Mouse (Mus musculus) midbrain, embryonic 10.5 days (tissue): ENCODE measurements at regions not wholly inside any gene's neighbourhood (a gene's known extent, or its start where the extent isn't known, plus 50 kb on each side); places are given as distances from the start of the nearest gene placed in this dataset.
"Not testable (repeated sequence)": the region's sequence is repeated elsewhere in the genome, so short reads cannot be mapped to it uniquely, and the experiment has no call there.

Experiments used
- DNase-seq: peaks from one replicate; pipeline ENCODE4 v3.0.0-alpha.2; 2017; ENCODE audit warnings: low spot score
- H3K27ac ChIP-seq: fragments of 300-500 bp; sonication (generic); replicated peaks from 2 replicates; pipeline ENCODE4 v1.5.1; 2016; ENCODE audit warnings: mild to moderate bottlenecking
- H3K27me3 ChIP-seq: fragments of 300-500 bp; sonication (generic); 2 replicates; pipeline ENCODE4 v1.6.1; 2016; ENCODE audit warnings: low read depth, mild to moderate bottlenecking; ENCODE audit not compliant: poor library complexity, severe bottlenecking
- H3K36me3 ChIP-seq: fragments of 300-500 bp; sonication (generic); 2 replicates; pipeline ENCODE4 v1.6.1; 2016; ENCODE audit warnings: mild to moderate bottlenecking, moderate library complexity
- H3K4me1 ChIP-seq: fragments of 300-500 bp; sonication (generic); 2 replicates; pipeline ENCODE4 v1.6.1; 2016
- H3K4me3 ChIP-seq: fragments of 300-500 bp; sonication (generic); 2 replicates; pipeline ENCODE4 v1.5.1; 2016; ENCODE audit warnings: mild to moderate bottlenecking, moderate library complexity
- H3K9me3 ChIP-seq: fragments of 300-500 bp; sonication (generic); replicated peaks from 2 replicates; pipeline ENCODE4 v1.6.1; 2016; ENCODE audit warnings: mild to moderate bottlenecking
- WGBS: fragments of 180-500 bp; shearing (Covaris S2); methylation state at CpG from one replicate; pipeline ENCODE4 v1.1.7; 2016; 5-methylcytosine and 5-hydroxymethylcytosine counted together

DNA sequence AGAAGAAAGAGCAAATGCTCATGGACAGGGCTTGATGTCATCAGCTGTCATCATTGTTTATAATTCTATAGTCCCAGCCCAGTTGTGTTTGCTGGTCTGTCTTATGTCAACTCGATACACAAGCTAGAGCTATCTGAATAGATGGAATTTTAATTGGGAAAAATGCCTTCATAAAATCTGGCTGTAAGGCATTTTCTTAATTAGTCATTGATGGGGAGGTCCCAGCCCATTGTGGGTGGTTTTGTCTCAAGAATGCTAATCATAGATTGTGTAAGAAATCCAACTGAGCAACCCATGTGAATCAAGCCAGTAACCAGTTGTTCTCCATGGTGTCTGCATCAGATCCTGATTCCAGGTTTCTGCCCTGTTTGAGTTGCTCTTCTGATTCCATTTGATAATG lies 400.1 kb downstream of the Gm11232 start:
- 90% methylated on average over 1 of the region's 1 CpGs for WGBS
- H3K27me3 ChIP-seq, result no peaks in the 10 kb centered on the region

DNA sequence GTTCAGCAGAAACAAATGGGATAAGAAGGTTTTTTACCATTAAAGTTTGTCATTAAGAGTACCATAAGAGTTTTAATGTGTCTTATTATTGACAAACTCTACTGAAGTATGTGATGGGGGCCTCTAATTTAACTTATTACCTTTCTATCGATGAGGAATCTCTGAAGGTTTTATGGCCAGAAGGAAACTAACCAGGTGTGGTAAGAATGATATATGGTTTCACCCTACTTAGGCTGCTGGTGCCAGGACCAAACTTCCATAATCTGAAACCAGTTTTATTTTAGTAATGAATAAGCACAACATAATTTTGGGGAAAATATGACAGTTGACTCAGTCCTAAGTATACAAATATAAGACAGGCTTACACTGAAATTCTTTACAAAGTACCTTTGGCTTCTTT lies 401.1 kb downstream of the Gm11232 start:
- no peaks in the 10 kb centered on the region for H3K36me3 ChIP-seq
- WGBS, result 88% methylated on average over 1 of the region's 1 CpGs
- H3K9me3 ChIP-seq, result no peaks in the 10 kb centered on the region
- no peak overlapping the region for H3K27ac ChIP-seq
- no peaks in the 10 kb centered on the region for H3K27me3 ChIP-seq
- H3K4me3 ChIP-seq, result no peak overlapping the region
- no peak for DNase-seq
- no peaks in the 10 kb centered on the region for H3K4me1 ChIP-seq

More for the DNA sequence above, 400.1 kb downstream of the Gm11232 start:
- no peaks in the 10 kb centered on the region for H3K4me1 ChIP-seq
- H3K9me3 ChIP-seq, result no peaks in the 10 kb centered on the region
- H3K27ac ChIP-seq, result no peak overlapping the region
- no peak overlapping the region for H3K4me3 ChIP-seq
- no peaks in the 10 kb centered on the region for H3K36me3 ChIP-seq
- DNase-seq, result no peak

DNA sequence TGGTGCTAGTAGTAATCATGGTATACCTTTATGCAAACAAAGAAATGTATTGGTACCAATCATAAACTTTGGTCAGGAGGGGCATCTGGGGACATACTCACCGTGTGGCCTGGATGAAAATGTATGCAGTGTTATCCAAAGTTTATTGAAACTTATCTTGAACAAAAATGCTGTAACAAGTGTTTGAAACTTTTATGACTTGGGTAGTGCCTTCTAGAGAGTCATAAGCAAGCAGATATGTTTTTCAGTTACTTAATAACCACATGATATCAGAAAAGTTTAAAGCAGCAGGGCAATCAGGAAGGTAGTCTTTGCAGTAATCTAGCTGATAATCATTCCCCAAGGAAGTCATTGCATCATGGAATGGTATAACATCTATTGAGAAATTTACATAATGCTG lies 401.5 kb downstream of the Gm11232 start:
- H3K27me3 ChIP-seq, result no peaks in the 10 kb centered on the region
- no peaks in the 10 kb centered on the region for H3K9me3 ChIP-seq
- no peak overlapping the region for H3K4me3 ChIP-seq
- H3K27ac ChIP-seq, result no peak overlapping the region
- DNase-seq, result no peak
- H3K36me3 ChIP-seq, result no peaks in the 10 kb centered on the region
- H3K4me1 ChIP-seq, result no peaks in the 10 kb centered on the region
- WGBS, result 82% methylated on average over 1 of the region's 1 CpGs

DNA sequence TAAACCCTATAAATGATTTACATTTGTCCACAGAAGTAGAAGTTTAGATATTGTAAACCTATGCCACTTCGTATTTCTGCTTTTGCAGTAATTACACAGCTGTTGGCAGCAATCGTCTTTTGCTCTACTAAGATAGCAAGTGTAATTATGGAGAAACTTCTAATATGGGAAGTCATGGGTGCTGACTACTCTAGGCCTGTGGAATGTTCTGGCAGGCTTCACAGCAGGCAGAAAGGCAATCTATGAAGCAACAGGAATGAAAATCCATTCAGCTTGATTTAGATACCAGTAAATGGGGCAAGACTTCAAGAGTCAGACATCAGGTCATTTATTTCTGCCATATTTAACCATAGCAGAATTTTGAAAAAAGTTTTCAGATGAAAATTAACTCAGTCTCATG lies 405.9 kb downstream of the Gm11232 start:
- Histone ChIP-seq H3K9me3 (no peaks in the 10 kb centered on the region), H3K27me3 (no peaks in the 10 kb centered on the region), H3K27ac (no peak overlapping the region), H3K36me3 (no peaks in the 10 kb centered on the region), H3K4me3 (no peak overlapping the region), H3K4me1 (no peaks in the 10 kb centered on the region)
- no peak for DNase-seq
- 94% methylated on average over 2 of the region's 2 CpGs for WGBS

DNA sequence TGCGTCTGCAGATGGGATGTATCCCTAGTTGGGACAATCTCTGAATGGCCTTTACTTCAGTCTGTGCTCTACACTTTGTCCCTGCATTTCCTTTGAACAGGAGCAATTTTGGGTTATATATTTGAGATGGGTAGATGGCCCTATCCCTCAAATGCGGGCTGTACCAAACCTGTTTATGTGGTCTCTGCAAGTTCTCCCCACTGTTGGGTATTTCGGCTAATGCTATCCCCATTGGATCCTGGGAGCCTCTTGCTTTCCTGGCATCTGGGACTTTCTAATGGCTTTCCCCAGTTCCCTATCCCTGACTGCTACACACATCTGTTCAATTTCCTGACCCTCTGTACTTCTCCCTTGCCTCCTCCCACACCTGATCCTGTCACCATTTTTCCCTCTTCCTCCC lies 414.7 kb downstream of the Gm11232 start:
- no peak overlapping the region for H3K4me3 ChIP-seq
- DNase-seq, result no peak
- WGBS, result 87% methylated on average over 3 of the region's 3 CpGs

DNA sequence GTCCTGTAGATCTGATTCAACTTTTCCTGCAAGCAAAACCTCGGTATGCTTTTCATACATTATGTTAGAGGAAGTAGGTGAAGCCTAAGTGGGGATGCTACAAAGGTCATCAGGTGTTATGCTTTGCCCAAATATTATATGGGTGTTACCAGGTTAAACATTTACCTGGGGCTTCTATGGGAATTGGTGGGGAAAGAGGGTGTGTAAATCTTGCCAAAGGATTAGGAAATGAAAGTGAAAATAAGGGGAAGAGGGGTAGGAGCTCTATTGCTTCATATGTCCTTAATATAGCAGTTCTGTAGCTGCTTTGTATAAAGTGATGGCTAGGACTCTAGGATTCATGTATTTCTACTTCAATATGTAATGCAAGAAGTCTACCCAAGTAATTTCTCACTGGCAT lies 419.2 kb downstream of the Gm11232 start:
- 82% methylated on average over 1 of the region's 1 CpGs for WGBS
- Histone ChIP-seq H3K4me1 (no peaks in the 10 kb centered on the region), H3K27ac (no peak overlapping the region), H3K9me3 (no peaks in the 10 kb centered on the region), H3K4me3 (no peak overlapping the region), H3K27me3 (no peaks in the 10 kb centered on the region), H3K36me3 (no peaks in the 10 kb centered on the region)
- no peak for DNase-seq

More for the DNA sequence above, 414.7 kb downstream of the Gm11232 start:
- H3K27ac ChIP-seq, result no peak overlapping the region
- H3K4me1 ChIP-seq, result no peaks in the 10 kb centered on the region
- H3K9me3 ChIP-seq, result no peaks in the 10 kb centered on the region
- H3K36me3 ChIP-seq, result no peaks in the 10 kb centered on the region
- H3K27me3 ChIP-seq, result no peaks in the 10 kb centered on the region

DNA sequence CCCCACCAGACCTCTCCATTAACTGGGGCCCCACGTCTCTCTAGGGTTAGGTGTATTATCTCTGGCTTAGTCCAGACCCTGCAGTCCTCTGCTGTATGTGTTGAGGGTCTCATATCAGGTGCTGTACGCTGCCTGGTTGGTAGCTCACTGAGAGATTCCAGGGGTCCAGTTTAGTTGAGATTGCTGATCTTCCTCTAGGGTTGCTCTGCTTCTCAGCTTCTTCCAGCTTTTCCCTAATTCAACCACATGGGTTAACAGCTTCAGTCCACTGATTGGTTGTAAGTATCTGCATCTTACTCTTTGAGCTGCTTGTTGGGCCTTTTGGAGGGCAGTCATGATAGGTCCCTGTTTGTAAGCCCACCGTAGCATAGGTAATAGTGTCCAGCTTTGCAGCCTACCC lies 425.1 kb downstream of the Gm11232 start:
- H3K27me3 ChIP-seq, result no peaks in the 10 kb centered on the region
- no peak overlapping the region for H3K27ac ChIP-seq
- no peaks in the 10 kb centered on the region for H3K36me3 ChIP-seq
- DNase-seq, result no peak
- H3K4me1 ChIP-seq, result no peaks in the 10 kb centered on the region
- H3K9me3 ChIP-seq, result no peaks in the 10 kb centered on the region
- no peak overlapping the region for H3K4me3 ChIP-seq
- 88% methylated on average over 3 of the region's 3 CpGs for WGBS

DNA sequence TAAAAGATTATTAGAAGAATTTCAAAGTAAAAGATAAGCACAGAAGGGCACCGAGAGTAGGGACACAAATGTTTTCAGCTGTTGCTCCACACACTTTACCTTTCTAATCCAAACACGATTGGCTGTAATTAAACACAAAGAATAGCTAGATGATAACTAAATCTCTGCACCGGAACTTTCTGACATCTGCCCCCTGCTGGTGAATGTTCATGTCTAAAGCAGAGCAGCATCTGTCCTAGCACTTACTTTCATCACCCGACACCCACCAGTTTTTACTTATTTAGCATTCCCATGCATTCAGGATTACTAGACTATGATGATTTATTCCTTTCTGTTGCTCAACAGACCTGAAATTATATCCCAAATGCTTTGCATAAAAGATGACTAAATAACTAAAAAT lies 425.7 kb downstream of the Gm11232 start:
- WGBS, result 83% methylated on average over 4 of the region's 4 CpGs
- H3K36me3 ChIP-seq, result no peaks in the 10 kb centered on the region

DNA sequence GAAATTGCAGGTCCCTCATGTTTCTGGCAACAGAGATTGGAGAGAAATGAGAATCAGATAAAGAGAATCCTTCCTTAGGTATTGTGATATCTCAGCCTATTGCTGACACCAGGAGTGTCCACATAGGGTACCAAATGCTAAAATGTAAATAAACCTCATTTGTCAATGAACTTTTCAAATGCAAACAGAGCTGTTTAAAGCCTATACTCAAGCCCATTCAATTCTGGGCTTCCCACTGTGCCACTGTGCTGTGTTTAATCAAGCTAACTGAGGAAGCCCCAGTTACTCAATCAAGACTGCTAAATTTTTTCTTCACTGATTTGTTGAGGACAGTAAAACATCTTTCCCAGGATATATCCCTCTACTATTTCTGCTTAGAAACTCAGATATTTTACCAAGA lies 441.2 kb downstream of the Gm11232 start:
- Histone ChIP-seq H3K27ac (no peak overlapping the region), H3K4me3 (no peak overlapping the region), H3K36me3 (no peaks in the 10 kb centered on the region), H3K4me1 (peaks cover 5% of the 10 kb centered on the region; the same call in 1 of the 2 replicates), H3K27me3 (no peaks in the 10 kb centered on the region), H3K9me3 (no peaks in the 10 kb centered on the region)
- no peak for DNase-seq

More for the DNA sequence above, 425.7 kb downstream of the Gm11232 start:
- Histone ChIP-seq H3K27ac (no peak overlapping the region), H3K4me3 (no peak overlapping the region), H3K4me1 (no peaks in the 10 kb centered on the region), H3K9me3 (no peaks in the 10 kb centered on the region), H3K27me3 (no peaks in the 10 kb centered on the region)
- no peak for DNase-seq

DNA sequence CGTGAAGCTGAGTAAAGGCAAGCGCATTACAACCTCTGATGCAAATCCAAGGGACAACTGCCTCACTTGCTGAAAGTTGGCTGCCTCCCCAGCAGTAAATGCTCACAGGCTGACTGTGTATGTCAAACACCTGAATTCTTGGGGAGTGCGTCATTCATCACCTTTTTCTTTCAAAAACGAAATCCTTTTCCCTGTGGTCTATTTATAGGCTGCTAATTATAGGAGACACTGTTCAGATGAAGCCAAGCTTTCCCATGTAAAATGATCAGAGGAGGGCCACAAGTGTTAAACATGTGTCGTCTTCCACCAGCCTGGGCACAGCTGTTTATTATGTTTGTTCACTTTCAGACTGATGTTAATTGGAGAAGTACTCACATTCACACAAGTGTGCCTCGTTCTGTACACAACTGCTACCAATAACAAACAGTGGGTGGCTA lies 450.6 kb downstream of the Gm11232 start:
- Histone ChIP-seq H3K36me3 (no peaks in the 10 kb centered on the region), H3K4me3 (no peak overlapping the region), H3K27me3 (no peaks in the 10 kb centered on the region), H3K4me1 (no peaks in the 10 kb centered on the region), H3K27ac (no peak overlapping the region), H3K9me3 (no peaks in the 10 kb centered on the region)
- WGBS, result 84% methylated on average over 6 of the region's 6 CpGs
- no peak for DNase-seq

DNA sequence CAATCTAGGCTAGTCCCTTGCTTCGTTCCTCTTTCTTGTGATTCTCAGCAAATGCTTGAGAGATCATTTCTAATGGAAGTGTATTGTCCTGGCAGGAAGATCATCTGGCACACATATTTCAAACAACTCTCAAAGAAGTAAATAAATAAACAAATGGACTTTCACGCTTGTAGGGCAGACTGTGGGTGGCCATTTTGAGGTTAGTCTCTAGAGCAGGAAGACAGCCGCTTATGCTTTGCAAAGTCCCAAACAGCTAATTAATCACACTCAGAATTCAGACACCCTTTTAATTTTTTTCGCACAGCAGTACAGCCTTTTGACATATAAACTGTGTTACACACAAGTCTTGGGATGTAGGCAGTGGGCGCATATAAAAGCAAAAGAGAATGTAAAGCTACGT lies 451.1 kb downstream of the Gm11232 start:
- 88% methylated on average over 6 of the region's 6 CpGs for WGBS
- H3K27me3 ChIP-seq, result no peaks in the 10 kb centered on the region
- no peak overlapping the region for H3K27ac ChIP-seq
- H3K4me1 ChIP-seq, result no peaks in the 10 kb centered on the region
- H3K9me3 ChIP-seq, result no peaks in the 10 kb centered on the region
- H3K36me3 ChIP-seq, result no peaks in the 10 kb centered on the region
- no peak overlapping the region for H3K4me3 ChIP-seq
- no peak for DNase-seq

DNA sequence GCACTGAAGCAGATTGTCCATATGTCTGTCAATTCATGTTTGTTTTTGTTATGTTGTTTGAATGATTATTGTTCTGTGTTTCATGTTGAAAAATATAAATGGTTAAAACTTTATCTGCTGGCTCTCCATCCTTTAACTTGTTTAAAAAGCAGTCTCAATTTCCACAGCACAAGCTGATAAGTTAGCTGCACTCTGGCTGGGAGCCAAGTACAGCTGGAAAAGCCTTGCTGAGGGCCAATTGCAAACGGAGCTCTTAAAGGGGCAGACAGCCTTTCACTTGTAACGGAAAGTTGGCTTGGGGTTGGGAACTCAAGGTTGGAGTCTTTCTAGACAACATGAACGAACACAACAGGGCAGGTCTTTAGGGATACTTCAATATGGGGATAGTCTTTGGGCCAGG lies 462.0 kb downstream of the Gm11232 start:
- WGBS, result 80% methylated on average over 3 of the region's 3 CpGs
- not testable (repeated sequence) for H3K27ac ChIP-seq, H3K4me3 ChIP-seq

DNA sequence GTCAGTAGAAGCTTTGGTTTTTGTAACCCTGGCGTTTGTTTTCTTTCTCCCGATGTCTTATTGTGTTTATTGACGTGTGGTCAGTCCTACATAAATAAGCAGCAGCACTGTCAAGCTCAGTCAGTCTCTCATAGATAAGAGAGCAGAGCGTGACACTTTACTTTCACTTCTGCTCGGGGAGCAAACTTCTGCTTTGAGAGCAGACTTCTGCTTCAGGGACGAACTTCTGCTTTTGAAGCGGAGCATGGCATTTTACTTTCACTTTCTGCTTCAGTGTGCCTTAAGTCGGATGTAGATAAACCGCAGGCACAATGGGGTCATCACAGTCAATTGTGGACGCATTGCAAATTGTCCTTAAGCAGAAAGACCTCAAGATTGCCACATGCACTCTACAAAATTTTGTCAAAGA lies 466.0 kb downstream of the Gm11232 start:
- Histone ChIP-seq H3K27ac (no peak overlapping the region), H3K36me3 (no peaks in the 10 kb centered on the region), H3K27me3 (no peaks in the 10 kb centered on the region), H3K4me1 (no peaks in the 10 kb centered on the region), H3K9me3 (peaks cover 36% of the 10 kb centered on the region), H3K4me3 (no peak overlapping the region)
- 89% methylated on average over 10 of the region's 10 CpGs for WGBS
- DNase-seq, result no peak

More for the DNA sequence above, 462.0 kb downstream of the Gm11232 start:
- H3K36me3 ChIP-seq, H3K4me1 ChIP-seq, H3K27me3 ChIP-seq, DNase-seq: not testable (repeated sequence)
- H3K9me3 ChIP-seq, result peaks cover 29% of the 10 kb centered on the region

DNA sequence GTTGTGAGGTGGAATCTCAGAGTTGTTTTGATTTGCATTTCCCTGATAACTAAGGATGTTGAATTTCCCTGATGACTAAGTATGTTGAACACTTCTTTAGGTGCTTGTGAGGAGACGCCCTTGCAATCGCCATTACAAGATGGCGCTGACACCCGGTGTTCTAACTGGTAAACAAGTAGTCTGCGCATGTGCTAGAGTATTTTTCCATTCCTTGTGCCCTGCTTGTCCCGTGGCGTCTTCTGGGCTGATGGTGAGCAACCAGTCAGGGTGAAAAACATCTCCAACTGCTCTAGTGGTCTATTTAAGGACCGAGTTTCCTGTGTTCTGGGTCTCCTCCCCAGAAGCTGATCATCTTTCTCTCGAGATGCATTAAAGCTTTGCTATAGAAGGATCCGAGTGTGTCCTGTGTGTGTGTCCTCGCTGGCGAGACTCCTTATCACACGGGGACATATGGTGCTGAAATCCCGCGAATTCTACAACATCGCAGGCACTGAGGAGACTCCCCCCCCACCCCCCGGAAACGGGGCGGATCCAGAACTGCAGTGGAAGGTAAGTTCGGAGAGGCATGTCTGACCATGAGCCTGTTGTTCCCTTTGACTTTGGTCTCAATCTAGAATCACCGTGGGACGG lies 466.5 kb downstream of the Gm11232 start:
- WGBS, result 96% methylated on average over 22 of the region's 22 CpGs
- H3K4me3 ChIP-seq, H3K4me1 ChIP-seq, DNase-seq, H3K36me3 ChIP-seq, H3K27me3 ChIP-seq, H3K27ac ChIP-seq: not testable (repeated sequence)
- H3K9me3 ChIP-seq, result peaks cover 36% of the 10 kb centered on the region
